Mouse (Mus musculus) hindbrain, embryonic 11.5 days (tissue): ENCODE measurements at regions not wholly inside any gene's neighbourhood (a gene's known extent, or its start where the extent isn't known, plus 50 kb on each side); places are given as distances from the start of the nearest gene placed in this dataset.

Experiments
- ATAC-seq: fragments of 200-750 bp; cut with Nextera tagmentation; 2 replicates; pipeline ENCODE4 v1.8.0; 2017; ENCODE audit warnings: mild to moderate bottlenecking, moderate TSS enrichment, moderate library complexity; ENCODE audit not compliant: low FRiP score
- DNase-seq: peaks from one replicate; pipeline ENCODE4 v3.0.0-alpha.2; 2015; ENCODE audit warnings: low spot score
- H3K27ac ChIP-seq: fragments of 300-500 bp; sonication (generic); 2 replicates; pipeline ENCODE4 v1.5.1; 2014; ENCODE audit warnings: mild to moderate bottlenecking, low read depth, low read length
- H3K27me3 ChIP-seq: fragments of 300-500 bp; sonication (generic); 2 replicates; pipeline ENCODE4 v1.6.1; 2014; ENCODE audit warnings: mild to moderate bottlenecking, low read length, moderate library complexity, mixed read lengths; ENCODE audit not compliant: control insufficient read depth, insufficient read depth
- H3K36me3 ChIP-seq: fragments of 300-500 bp; sonication (generic); 2 replicates; pipeline ENCODE4 v1.6.1; 2014; ENCODE audit warnings: mild to moderate bottlenecking, low read length, moderate library complexity, mixed read lengths; ENCODE audit not compliant: control insufficient read depth, insufficient read depth
- H3K4me1 ChIP-seq: fragments of 300-500 bp; sonication (generic); replicated peaks from 2 replicates; pipeline ENCODE4 v1.6.1; 2014; ENCODE audit warnings: low read length, mixed read lengths; ENCODE audit not compliant: control insufficient read depth, insufficient read depth
- H3K4me2 ChIP-seq: fragments of 300-500 bp; sonication (generic); replicated peaks from 2 replicates; pipeline ENCODE4 v1.6.1; 2014; ENCODE audit warnings: mild to moderate bottlenecking, low read depth, low read length
- H3K4me3 ChIP-seq: fragments of 300-500 bp; sonication (generic); 2 replicates; pipeline ENCODE4 v1.5.1; 2014; ENCODE audit warnings: low read depth, low read length
- H3K9ac ChIP-seq: fragments of 300-500 bp; sonication (generic); 2 replicates; pipeline ENCODE4 v1.6.1; 2014; ENCODE audit warnings: low read depth, low read length
- H3K9me3 ChIP-seq: fragments of 300-500 bp; sonication (generic); 2 replicates; pipeline ENCODE4 v1.6.1; 2016; ENCODE audit warnings: low read length; ENCODE audit not compliant: control insufficient read depth
- WGBS: fragments of 180-500 bp; shearing (Covaris S2); extraction: QIAGEN DNeasy Blood & Tissue Kit; methylation state at CpG from one replicate; pipeline ENCODE4 v1.1.7; 2014; 5-methylcytosine and 5-hydroxymethylcytosine counted together

- WGBS: 82% methylated on average over 2 of the region's 2 CpGs
- Histone ChIP-seq H3K9ac (no peak overlapping the region), H3K27ac (no peak overlapping the region), H3K4me2 (no peak overlapping the region), H3K36me3 (no peaks in the 10 kb centered on the region), H3K4me3 (no peak overlapping the region), H3K27me3 (no peaks in the 10 kb centered on the region), H3K4me1 (no peaks in the 10 kb centered on the region), H3K9me3 (no peaks in the 10 kb centered on the region)
- DNase-seq (no peak), ATAC-seq (no peak)
These were observed 108.3 kb upstream of the Tab2 start for GRCm38 (mm10) chr10:8064281-8064680.

- Histone ChIP-seq H3K27me3 (no peaks in the 10 kb centered on the region), H3K36me3 (no peaks in the 10 kb centered on the region), H3K4me3 (no peak overlapping the region), H3K9me3 (no peaks in the 10 kb centered on the region), H3K9ac (no peak overlapping the region), H3K4me2 (no peak overlapping the region), H3K27ac (no peak overlapping the region), H3K4me1 (no peaks in the 10 kb centered on the region)
- WGBS: 79% methylated on average over 5 of the region's 5 CpGs
- ATAC-seq: no peak
- no peak for DNase-seq
These were observed 107.5 kb upstream of the Tab2 start for GRCm38 (mm10) chr10:8063458-8064090.

- no peaks in the 10 kb centered on the region for H3K36me3 ChIP-seq
- DNase-seq (no peak), ATAC-seq (no peak)
- no peak overlapping the region for H3K4me3 ChIP-seq
- no peak overlapping the region for H3K9ac ChIP-seq
- no peaks in the 10 kb centered on the region for H3K4me1 ChIP-seq
- no peaks in the 10 kb centered on the region for H3K9me3 ChIP-seq
- no peak overlapping the region for H3K27ac ChIP-seq
- no peak overlapping the region for H3K4me2 ChIP-seq
- H3K27me3 ChIP-seq: no peaks in the 10 kb centered on the region
These were observed 105.0 kb upstream of the Tab2 start for GRCm38 (mm10) chr10:8060987-8061386.

- ATAC-seq: no peak
- WGBS: 63% methylated on average over 1 of the region's 1 CpGs
These were observed 103.7 kb upstream of the Tab2 start for GRCm38 (mm10) chr10:8059769-8060168.

GRCm38 (mm10) chr10:8057855-8058254 is 101.8 kb upstream of the Tab2 start:
- whole genome bisulfite sequencing: 81% methylated on average over 5 of the region's 5 CpGs
- Histone ChIP-seq H3K9me3 (no peaks in the 10 kb centered on the region), H3K4me3 (no peak overlapping the region), H3K4me1 (no peaks in the 10 kb centered on the region), H3K36me3 (no peaks in the 10 kb centered on the region), H3K27me3 (no peaks in the 10 kb centered on the region), H3K4me2 (no peak overlapping the region), H3K27ac (no peak overlapping the region), H3K9ac (no peak overlapping the region)
- ATAC-seq: no peak
- no peak for DNase-seq

More at GRCm38 (mm10) chr10:8059769-8060168, 103.7 kb upstream of the Tab2 start:
- no peaks in the 10 kb centered on the region for H3K36me3 ChIP-seq
- H3K4me3 ChIP-seq: no peak overlapping the region
- H3K27me3 ChIP-seq: no peaks in the 10 kb centered on the region
- no peak overlapping the region for H3K9ac ChIP-seq
- H3K9me3 ChIP-seq: no peaks in the 10 kb centered on the region
- no peak overlapping the region for H3K4me2 ChIP-seq
- no peaks in the 10 kb centered on the region for H3K4me1 ChIP-seq
- DNase-seq: no peak
- H3K27ac ChIP-seq: no peak overlapping the region

- WGBS: 82% methylated on average over 6 of the region's 6 CpGs
- Histone ChIP-seq H3K27ac (no peak overlapping the region), H3K9me3 (no peaks in the 10 kb centered on the region), H3K36me3 (no peaks in the 10 kb centered on the region), H3K4me2 (no peak overlapping the region), H3K9ac (no peak overlapping the region), H3K4me3 (no peak overlapping the region), H3K27me3 (no peaks in the 10 kb centered on the region), H3K4me1 (no peaks in the 10 kb centered on the region)
- DNase-seq: no peak
- ATAC-seq: no peak
These were observed 99.3 kb upstream of the Tab2 start for GRCm38 (mm10) chr10:8055293-8055692.

GRCm38 (mm10) chr10:8043416-8044163 is 87.6 kb upstream of the Tab2 start:
- no peaks in the 10 kb centered on the region for H3K27me3 ChIP-seq
- no peak overlapping the region for H3K4me2 ChIP-seq
- H3K4me1 ChIP-seq: peaks cover 3% of the 10 kb centered on the region; the same call in 1 of the 2 replicates
- no peak overlapping the region for H3K4me3 ChIP-seq
- no peaks in the 10 kb centered on the region for H3K9me3 ChIP-seq
- no peak overlapping the region for H3K9ac ChIP-seq
- 95% methylated on average over 3 of the region's 3 CpGs for WGBS
- no peak for DNase-seq
- H3K27ac ChIP-seq: no peak overlapping the region
- no peaks in the 10 kb centered on the region for H3K36me3 ChIP-seq
- no peak for ATAC-seq

GRCm38 (mm10) chr10:8042306-8042705 is 86.3 kb upstream of the Tab2 start:
- Histone ChIP-seq H3K4me2 (no peak overlapping the region), H3K9me3 (no peaks in the 10 kb centered on the region), H3K4me3 (no peak overlapping the region), H3K36me3 (no peaks in the 10 kb centered on the region), H3K9ac (no peak overlapping the region), H3K27ac (no peak overlapping the region), H3K4me1 (peaks cover 6% of the 10 kb centered on the region; the same call in 1 of the 2 replicates), H3K27me3 (no peaks in the 10 kb centered on the region)
- WGBS: 95% methylated on average over 6 of the region's 6 CpGs
- ATAC-seq (no peak), DNase-seq (no peak)

GRCm38 (mm10) chr10:8041790-8042189 is 85.8 kb upstream of the Tab2 start:
- ATAC-seq: no peak
- Histone ChIP-seq H3K27me3 (no peaks in the 10 kb centered on the region), H3K9ac (no peak overlapping the region), H3K36me3 (no peaks in the 10 kb centered on the region), H3K4me3 (no peak overlapping the region), H3K4me1 (peaks cover 6% of the 10 kb centered on the region; the same call in 1 of the 2 replicates), H3K4me2 (no peak overlapping the region), H3K27ac (no peak overlapping the region), H3K9me3 (no peaks in the 10 kb centered on the region)
- 80% methylated on average over 8 of the region's 8 CpGs for WGBS
- DNase-seq: no peak
